Mouse (Mus musculus): ENCODE measurements at regions not wholly inside any gene's neighbourhood (a gene's known extent, or its start where the extent isn't known, plus 50 kb on each side); places are given as distances from the start of the nearest gene placed in this dataset.
A peak's percentile ranks its signal among the peaks of the same experiment; 100 is the strongest.

GRCm38 (mm10) chrX:51913247-51913646, 59.3 kb downstream of the 1700080O16Rik start:
- DNase-seq (ENCODE audit: low spot score): peak; percentile 74
- H3K27ac ChIP-seq (ENCODE audit: low read depth): no peak overlapping the region
- WGBS: 18% methylated on average over 4 of the region's 4 CpGs

GRCm38 (mm10) chrX:51911566-51911965, 61.0 kb downstream of the 1700080O16Rik start:
- no peak overlapping the region for H3K4me3 ChIP-seq (ENCODE audit: low read depth, low read length)
- H3K27me3 ChIP-seq (replicated peaks; ENCODE audit: control insufficient read depth, insufficient read depth, low read length): no peaks in the 10 kb centered on the region
- 76% methylated on average over 1 of the region's 1 CpGs for WGBS
- ATAC-seq (replicated peaks; ENCODE audit: low FRiP score, low TSS enrichment, low read depth): no peak
- no peaks in the 10 kb centered on the region for H3K9me3 ChIP-seq (ENCODE audit: control insufficient read depth, low read length)
- no peak overlapping the region for H3K4me2 ChIP-seq (ENCODE audit: low read length)
- no peak overlapping the region for H3K27ac ChIP-seq (ENCODE audit: low read depth)
- no peaks in the 10 kb centered on the region for H3K4me1 ChIP-seq (replicated peaks; ENCODE audit: control insufficient read depth, insufficient read depth, low read length)
- H3K36me3 ChIP-seq (ENCODE audit: control insufficient read depth, insufficient read depth, low read length): no peaks in the 10 kb centered on the region
- DNase-seq (ENCODE audit: low spot score): no peak
- H3K9ac ChIP-seq (ENCODE audit: low read length): no peak overlapping the region

More at GRCm38 (mm10) chrX:51913247-51913646, 59.3 kb downstream of the 1700080O16Rik start:
- H3K9me3 ChIP-seq (ENCODE audit: control insufficient read depth, low read length): no peaks in the 10 kb centered on the region
- ATAC-seq (replicated peaks; ENCODE audit: low FRiP score, low TSS enrichment, low read depth): no peak
- H3K4me1 ChIP-seq (replicated peaks; ENCODE audit: control insufficient read depth, insufficient read depth, low read length): no peaks in the 10 kb centered on the region
- H3K27me3 ChIP-seq (replicated peaks; ENCODE audit: control insufficient read depth, insufficient read depth, low read length): no peaks in the 10 kb centered on the region
- no peak overlapping the region for H3K9ac ChIP-seq (ENCODE audit: low read length)
- no peak overlapping the region for H3K4me3 ChIP-seq (ENCODE audit: low read depth, low read length)
- H3K36me3 ChIP-seq (ENCODE audit: control insufficient read depth, insufficient read depth, low read length): no peaks in the 10 kb centered on the region
- H3K4me2 ChIP-seq (ENCODE audit: low read length): no peak overlapping the region

- Histone ChIP-seq H3K4me3 (ENCODE audit: low read depth, low read length) (no peak overlapping the region), H3K36me3 (ENCODE audit: control insufficient read depth, insufficient read depth, low read length) (no peaks in the 10 kb centered on the region), H3K27me3 (replicated peaks; ENCODE audit: control insufficient read depth, insufficient read depth, low read length) (no peaks in the 10 kb centered on the region), H3K9ac (ENCODE audit: low read length) (no peak overlapping the region), H3K9me3 (ENCODE audit: control insufficient read depth, low read length) (no peaks in the 10 kb centered on the region), H3K4me2 (ENCODE audit: low read length) (no peak overlapping the region), H3K4me1 (replicated peaks; ENCODE audit: control insufficient read depth, insufficient read depth, low read length) (no peaks in the 10 kb centered on the region), H3K27ac (ENCODE audit: low read depth) (no peak overlapping the region)
- WGBS: 47% methylated on average over 1 of the region's 1 CpGs
- no peak for DNase-seq (ENCODE audit: low spot score)
- ATAC-seq (replicated peaks; ENCODE audit: low FRiP score, low TSS enrichment, low read depth): no peak
Observed at GRCm38 (mm10) chrX:51910576-51910975, 62.0 kb downstream of the 1700080O16Rik start.

GRCm38 (mm10) chrX:51898445-51898844, 74.1 kb downstream of the 1700080O16Rik start:
- Histone ChIP-seq H3K36me3 (ENCODE audit: control insufficient read depth, insufficient read depth, low read length) (no peaks in the 10 kb centered on the region), H3K9me3 (ENCODE audit: control insufficient read depth, low read length) (no peaks in the 10 kb centered on the region), H3K4me2 (ENCODE audit: low read length) (no peak overlapping the region), H3K4me1 (replicated peaks; ENCODE audit: control insufficient read depth, insufficient read depth, low read length) (no peaks in the 10 kb centered on the region), H3K9ac (ENCODE audit: low read length) (no peak overlapping the region), H3K4me3 (ENCODE audit: low read depth, low read length) (no peak overlapping the region), H3K27me3 (replicated peaks; ENCODE audit: control insufficient read depth, insufficient read depth, low read length) (no peaks in the 10 kb centered on the region), H3K27ac (ENCODE audit: low read depth) (no peak overlapping the region)
- ATAC-seq (replicated peaks; ENCODE audit: low FRiP score, low TSS enrichment, low read depth) (no peak), DNase-seq (ENCODE audit: low spot score) (no peak)
- 84% methylated on average over 4 of the region's 4 CpGs for WGBS

- Histone ChIP-seq H3K36me3 (ENCODE audit: control insufficient read depth, insufficient read depth, low read length) (no peaks in the 10 kb centered on the region), H3K27me3 (replicated peaks; ENCODE audit: control insufficient read depth, insufficient read depth, low read length) (no peaks in the 10 kb centered on the region), H3K4me1 (replicated peaks; ENCODE audit: control insufficient read depth, insufficient read depth, low read length) (no peaks in the 10 kb centered on the region), H3K4me2 (ENCODE audit: low read length) (no peak overlapping the region), H3K4me3 (ENCODE audit: low read depth, low read length) (no peak overlapping the region), H3K9me3 (ENCODE audit: control insufficient read depth, low read length) (no peaks in the 10 kb centered on the region), H3K9ac (ENCODE audit: low read length) (no peak overlapping the region), H3K27ac (ENCODE audit: low read depth) (no peak overlapping the region)
- WGBS: 21% methylated on average over 5 of the region's 5 CpGs
- ATAC-seq (replicated peaks; ENCODE audit: low FRiP score, low TSS enrichment, low read depth) (no peak), DNase-seq (ENCODE audit: low spot score) (no peak)
Observed at GRCm38 (mm10) chrX:51897059-51897458, 75.5 kb downstream of the 1700080O16Rik start.

GRCm38 (mm10) chrX:51895646-51896190, 76.9 kb downstream of the 1700080O16Rik start:
- DNase-seq (ENCODE audit: low spot score): no peak
- H3K9me3 ChIP-seq (ENCODE audit: control insufficient read depth, low read length): no peaks in the 10 kb centered on the region
- H3K36me3 ChIP-seq (ENCODE audit: control insufficient read depth, insufficient read depth, low read length): no peaks in the 10 kb centered on the region
- H3K4me2 ChIP-seq (ENCODE audit: low read length): no peak overlapping the region
- no peak for ATAC-seq (replicated peaks; ENCODE audit: low FRiP score, low TSS enrichment, low read depth)
- no peak overlapping the region for H3K4me3 ChIP-seq (ENCODE audit: low read depth, low read length)
- 82% methylated on average over 10 of the region's 10 CpGs for WGBS
- H3K27me3 ChIP-seq (replicated peaks; ENCODE audit: control insufficient read depth, insufficient read depth, low read length): no peaks in the 10 kb centered on the region
- no peaks in the 10 kb centered on the region for H3K4me1 ChIP-seq (replicated peaks; ENCODE audit: control insufficient read depth, insufficient read depth, low read length)
- no peak overlapping the region for H3K9ac ChIP-seq (ENCODE audit: low read length)
- no peak overlapping the region for H3K27ac ChIP-seq (ENCODE audit: low read depth)

- H3K9ac ChIP-seq (ENCODE audit: low read length): no peak overlapping the region
- 68% methylated on average over 1 of the region's 1 CpGs for WGBS
- H3K9me3 ChIP-seq (ENCODE audit: control insufficient read depth, low read length): no peaks in the 10 kb centered on the region
- no peak for DNase-seq (ENCODE audit: low spot score)
- H3K27ac ChIP-seq (ENCODE audit: low read depth): no peak overlapping the region
- no peak for ATAC-seq (replicated peaks; ENCODE audit: low FRiP score, low TSS enrichment, low read depth)
- no peak overlapping the region for H3K4me3 ChIP-seq (ENCODE audit: low read depth, low read length)
- no peaks in the 10 kb centered on the region for H3K36me3 ChIP-seq (ENCODE audit: control insufficient read depth, insufficient read depth, low read length)
- H3K27me3 ChIP-seq (replicated peaks; ENCODE audit: control insufficient read depth, insufficient read depth, low read length): 0 out of 2 replicates have a peak, but pooled peaks cover 3% of the 10 kb centered on the region
- no peaks in the 10 kb centered on the region for H3K4me1 ChIP-seq (replicated peaks; ENCODE audit: control insufficient read depth, insufficient read depth, low read length)
- H3K4me2 ChIP-seq (ENCODE audit: low read length): no peak overlapping the region
Observed at GRCm38 (mm10) chrX:51892716-51893115, 79.9 kb downstream of the 1700080O16Rik start.

- H3K9me3 ChIP-seq (ENCODE audit: control insufficient read depth, low read length): no peaks in the 10 kb centered on the region
- no peak overlapping the region for H3K4me3 ChIP-seq (ENCODE audit: low read depth, low read length)
- no peak for DNase-seq (ENCODE audit: low spot score)
- ATAC-seq (replicated peaks; ENCODE audit: low FRiP score, low TSS enrichment, low read depth): no peak
- no peak overlapping the region for H3K27ac ChIP-seq (ENCODE audit: low read depth)
- H3K4me2 ChIP-seq (ENCODE audit: low read length): no peak overlapping the region
- H3K27me3 ChIP-seq (replicated peaks; ENCODE audit: control insufficient read depth, insufficient read depth, low read length): 0 out of 2 replicates have a peak, but pooled peaks cover 3% of the 10 kb centered on the region
- no peaks in the 10 kb centered on the region for H3K4me1 ChIP-seq (replicated peaks; ENCODE audit: control insufficient read depth, insufficient read depth, low read length)
- no peak overlapping the region for H3K9ac ChIP-seq (ENCODE audit: low read length)
- no peaks in the 10 kb centered on the region for H3K36me3 ChIP-seq (ENCODE audit: control insufficient read depth, insufficient read depth, low read length)
- 63% methylated on average over 5 of the region's 5 CpGs for WGBS
Observed at GRCm38 (mm10) chrX:51886129-51886528, 85.1 kb upstream of the Usp26 start.
